Mouse (Mus musculus) testis, adult 2 months (tissue): ENCODE measurements around the gene Ada. TPM values are rescaled to one million over a fixed set of nuclear protein-coding genes. Genes with fewer than 3 reads are reported as not detected.

Source experiments
- H3K27ac ChIP-seq: fragments of 200-500 bp; 2 replicates; pipeline ENCODE4 v1.5.1; 2012; ENCODE audit warnings: low read depth, low read length; ENCODE audit not compliant: control insufficient read depth, insufficient read depth
- H3K27me3 ChIP-seq: fragments of 200-500 bp; 2 replicates; pipeline ENCODE4 v1.6.1; 2012; ENCODE audit warnings: mild to moderate bottlenecking, low read length, moderate library complexity; ENCODE audit not compliant: control insufficient read depth, insufficient read depth
- H3K36me3 ChIP-seq: fragments of 200-500 bp; 2 replicates; pipeline ENCODE4 v1.6.1; 2012; ENCODE audit warnings: mild to moderate bottlenecking, low read length; ENCODE audit not compliant: control insufficient read depth, insufficient read depth
- H3K4me1 ChIP-seq: fragments of 200-500 bp; 2 replicates; pipeline ENCODE4 v1.6.1; 2012; ENCODE audit warnings: low read length; ENCODE audit not compliant: control insufficient read depth, insufficient read depth
- H3K4me3 ChIP-seq: fragments of 200-500 bp; 2 replicates; pipeline ENCODE4 v1.5.1; 2012; ENCODE audit warnings: low read depth, mild to moderate bottlenecking, low read length, moderate library complexity, mixed read lengths; ENCODE audit not compliant: control insufficient read depth
- CTCF ChIP-seq: fragments of 200-500 bp; IDR thresholded peaks from 2 replicates; pipeline ENCODE4 v1.5.1; 2012; ENCODE audit warnings: low read depth, mild to moderate bottlenecking, inconsistent platforms, low read length, moderate library complexity; ENCODE audit not compliant: control insufficient read depth, insufficient read depth, insufficient replicate concordance
- POLR2A ChIP-seq: fragments of 200-500 bp; IDR thresholded peaks from 2 replicates; pipeline ENCODE4 v1.6.1; 2012; ENCODE audit warnings: low read depth, mild to moderate bottlenecking, inconsistent platforms, low read length, moderate library complexity; ENCODE audit not compliant: control insufficient read depth
- polyA plus RNA-seq: library from polyadenylated mRNA; depleted of rRNA; stranded (reverse); fragments of >200 nt; gene quantifications from 2 replicates; pipeline ENCODE4 v1.2.3, GENCODE M21; 2012

Ada gene
- polyA plus RNA-seq, 1 experiment, result 2.9 TPM

DNA sequence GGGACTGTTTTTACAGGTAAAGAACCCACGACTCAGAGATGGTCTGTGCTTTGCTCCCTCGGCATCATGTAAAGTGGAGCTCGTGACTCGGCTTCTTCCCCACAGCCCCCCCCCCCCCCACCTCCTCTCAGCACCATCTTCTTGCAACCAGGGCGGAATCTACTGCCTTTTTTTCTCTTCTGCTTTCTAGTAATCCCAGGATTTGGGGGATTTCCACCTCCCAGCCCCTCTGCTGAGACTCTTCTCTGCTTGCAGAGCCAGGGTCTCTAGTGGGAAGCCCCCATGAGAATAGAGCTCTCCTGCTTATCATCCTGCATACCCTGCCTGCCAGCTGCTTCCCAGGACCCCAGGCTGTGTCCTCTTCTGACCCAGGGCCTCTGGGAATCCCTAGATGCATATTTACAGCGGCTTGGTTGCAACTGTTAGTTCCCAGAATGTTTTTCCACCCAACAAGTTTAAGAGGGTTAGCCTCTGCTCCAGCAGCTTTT lies 41.2 kb downstream of the Ada start:
- no peak for TF ChIP-seq CTCF
- no peak for TF ChIP-seq POLR2A
- no peaks in the 10 kb centered on the region for H3K36me3 ChIP-seq
- no peak overlapping the region for H3K27ac ChIP-seq
- no peak overlapping the region for H3K4me3 ChIP-seq
- no peaks in the 10 kb centered on the region; the same call in 1 of the 2 replicates for H3K4me1 ChIP-seq
- H3K27me3 ChIP-seq, result no peaks in the 10 kb centered on the region

DNA sequence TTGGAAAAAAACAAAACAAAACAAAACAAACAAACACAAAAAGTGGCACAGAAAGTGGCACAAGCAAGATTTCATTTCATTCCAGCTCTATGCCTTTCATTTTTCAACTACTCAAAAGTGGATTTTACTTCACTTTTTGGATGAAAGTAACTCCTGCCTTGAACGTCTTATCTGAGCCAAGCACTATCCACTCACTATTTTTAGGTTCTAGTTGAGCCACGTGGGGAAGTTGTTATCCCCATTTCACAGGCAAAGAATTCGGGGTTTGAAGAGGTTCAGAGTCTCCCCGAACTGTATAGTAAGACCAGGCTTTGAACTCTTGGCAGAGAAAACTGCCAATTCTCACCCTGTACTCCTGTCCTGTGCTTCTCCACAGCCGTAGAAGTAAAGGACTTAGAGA lies 41.7 kb downstream of the Ada start:
- Histone ChIP-seq H3K4me3 (no peak overlapping the region), H3K27me3 (no peaks in the 10 kb centered on the region), H3K36me3 (no peaks in the 10 kb centered on the region), H3K4me1 (no peaks in the 10 kb centered on the region; the same call in 1 of the 2 replicates), H3K27ac (no peak overlapping the region)
- TF ChIP-seq CTCF (no peak), POLR2A (no peak)

DNA sequence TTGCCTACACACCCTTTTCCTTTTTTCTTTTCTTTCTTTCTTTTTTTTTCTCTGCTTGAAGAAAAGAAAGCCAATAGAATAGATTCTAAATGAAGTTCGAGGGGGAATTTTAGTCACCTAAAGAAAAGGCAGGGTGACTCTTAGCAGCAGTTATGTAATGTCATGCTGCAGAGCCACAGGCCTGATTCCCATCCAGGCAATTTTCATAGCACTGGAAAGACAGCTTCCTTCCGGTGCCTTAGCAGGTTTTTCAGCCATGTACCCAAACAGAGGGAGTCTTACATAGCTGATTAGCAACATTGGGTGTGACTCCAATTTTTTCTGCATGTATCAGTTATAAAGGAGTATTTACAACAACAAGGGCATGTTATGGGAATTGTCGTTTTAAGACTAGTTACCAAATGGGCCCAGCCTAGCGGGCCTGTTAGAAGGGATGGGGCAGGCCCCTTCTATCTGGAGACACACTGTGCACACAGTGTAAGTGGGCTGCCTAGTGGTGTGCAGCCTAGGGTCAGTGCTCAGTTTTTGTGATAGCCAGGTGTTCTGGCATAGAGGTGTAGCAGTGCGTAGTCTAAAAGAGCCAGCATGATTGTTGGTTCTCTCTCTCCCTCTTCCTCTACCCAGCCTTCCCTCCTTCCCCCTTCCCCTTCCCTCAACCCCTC lies 46.3 kb downstream of the Ada start:
- no peaks in the 10 kb centered on the region for H3K4me1 ChIP-seq
- no peaks in the 10 kb centered on the region for H3K36me3 ChIP-seq
- no peak for TF ChIP-seq POLR2A
- TF ChIP-seq CTCF, result no peak

DNA sequence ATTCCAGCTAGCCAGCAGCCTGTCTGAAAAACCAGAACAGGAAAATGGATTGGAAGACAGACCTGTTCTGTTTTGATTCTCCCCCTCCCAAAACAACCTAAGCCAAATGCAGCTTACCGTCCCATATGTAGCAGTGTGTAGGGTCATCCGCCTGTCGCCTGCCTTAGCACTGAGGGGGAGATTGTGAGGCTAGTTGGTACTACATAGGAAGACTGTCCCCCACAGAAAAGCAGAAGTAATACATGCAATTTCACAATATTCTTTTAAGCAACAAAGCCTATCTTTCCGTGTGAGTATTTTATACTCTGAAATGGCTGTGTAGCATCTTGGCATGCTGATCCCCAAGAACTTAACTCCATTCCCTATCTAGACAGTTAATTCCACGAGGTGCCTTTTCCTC lies 47.1 kb downstream of the Ada start:
- Histone ChIP-seq H3K36me3 (no peaks in the 10 kb centered on the region), H3K27ac (0 out of 2 replicates have a peak overlapping the region, but pooled peaks have one; percentile 15)
- TF ChIP-seq CTCF (no peak), POLR2A (no peak)

More for the DNA sequence above, 46.3 kb downstream of the Ada start:
- Histone ChIP-seq H3K4me3 (no peak overlapping the region), H3K27ac (no peak overlapping the region), H3K27me3 (no peaks in the 10 kb centered on the region)

DNA sequence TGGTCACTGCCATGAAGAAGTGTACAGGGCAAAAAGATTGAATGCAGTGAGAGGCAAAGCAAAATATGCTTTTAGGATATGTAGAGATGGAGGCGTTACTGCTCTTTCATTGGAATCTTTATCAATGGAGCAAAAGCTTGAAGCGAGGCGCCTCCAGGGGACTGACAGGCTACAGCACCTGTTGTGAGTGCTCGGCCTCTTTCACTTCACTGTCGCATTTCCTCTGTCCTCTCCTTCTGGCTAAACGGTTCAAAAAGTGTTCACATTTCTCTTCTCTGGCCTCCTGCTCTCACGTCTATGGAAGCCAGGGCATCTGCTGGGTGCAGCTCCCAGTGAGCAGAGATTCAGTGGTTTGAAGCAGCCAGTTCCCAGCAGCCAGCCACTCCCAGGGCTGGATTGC lies 47.6 kb downstream of the Ada start:
- H3K4me3 ChIP-seq, result no peak overlapping the region
- H3K4me1 ChIP-seq, result no peaks in the 10 kb centered on the region
- no peaks in the 10 kb centered on the region for H3K36me3 ChIP-seq
- H3K27me3 ChIP-seq, result no peaks in the 10 kb centered on the region
- no peak overlapping the region for H3K27ac ChIP-seq
- TF ChIP-seq CTCF, result no peak
- TF ChIP-seq POLR2A, result no peak

More for the DNA sequence above, 47.1 kb downstream of the Ada start:
- H3K4me3 ChIP-seq, result no peak overlapping the region
- no peaks in the 10 kb centered on the region for H3K4me1 ChIP-seq
- no peaks in the 10 kb centered on the region for H3K27me3 ChIP-seq

DNA sequence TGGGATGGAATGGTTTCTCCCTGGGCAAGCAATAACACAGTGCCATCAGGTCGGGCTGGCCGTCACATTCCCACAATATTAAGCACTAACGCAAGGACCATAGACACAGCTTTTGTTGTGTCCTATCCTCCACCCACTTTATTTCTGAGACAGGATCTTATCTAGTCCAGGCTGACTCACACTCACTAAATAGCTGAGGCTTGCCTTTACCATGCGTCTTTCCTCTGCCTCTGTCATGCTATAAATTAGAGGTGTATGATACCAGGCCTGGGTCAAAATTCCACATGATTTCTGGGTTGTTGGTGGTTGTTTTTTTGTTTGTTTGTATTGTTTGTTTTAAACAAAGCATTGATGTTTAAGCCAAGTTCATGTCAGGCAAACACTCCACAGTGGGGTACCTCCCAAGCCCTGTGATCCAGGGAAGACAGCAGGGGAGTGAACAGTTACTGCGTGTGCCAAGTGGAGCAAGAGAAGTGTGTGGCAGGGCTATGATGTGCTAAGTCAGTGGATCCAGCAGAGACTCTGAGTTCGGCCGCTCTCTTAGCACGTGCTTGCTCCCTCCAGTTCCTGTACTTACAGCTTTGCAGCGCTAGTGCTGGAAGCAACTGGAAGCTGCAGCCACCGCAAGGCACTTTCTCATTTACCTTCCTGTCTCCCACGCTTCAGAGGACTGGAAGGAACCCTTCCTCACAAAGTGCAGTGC lies 50.8 kb downstream of the Ada start:
- Histone ChIP-seq H3K27ac (no peak overlapping the region), H3K27me3 (no peaks in the 10 kb centered on the region), H3K36me3 (no peaks in the 10 kb centered on the region), H3K4me1 (no peaks in the 10 kb centered on the region), H3K4me3 (no peak overlapping the region)
- no peak for TF ChIP-seq CTCF

DNA sequence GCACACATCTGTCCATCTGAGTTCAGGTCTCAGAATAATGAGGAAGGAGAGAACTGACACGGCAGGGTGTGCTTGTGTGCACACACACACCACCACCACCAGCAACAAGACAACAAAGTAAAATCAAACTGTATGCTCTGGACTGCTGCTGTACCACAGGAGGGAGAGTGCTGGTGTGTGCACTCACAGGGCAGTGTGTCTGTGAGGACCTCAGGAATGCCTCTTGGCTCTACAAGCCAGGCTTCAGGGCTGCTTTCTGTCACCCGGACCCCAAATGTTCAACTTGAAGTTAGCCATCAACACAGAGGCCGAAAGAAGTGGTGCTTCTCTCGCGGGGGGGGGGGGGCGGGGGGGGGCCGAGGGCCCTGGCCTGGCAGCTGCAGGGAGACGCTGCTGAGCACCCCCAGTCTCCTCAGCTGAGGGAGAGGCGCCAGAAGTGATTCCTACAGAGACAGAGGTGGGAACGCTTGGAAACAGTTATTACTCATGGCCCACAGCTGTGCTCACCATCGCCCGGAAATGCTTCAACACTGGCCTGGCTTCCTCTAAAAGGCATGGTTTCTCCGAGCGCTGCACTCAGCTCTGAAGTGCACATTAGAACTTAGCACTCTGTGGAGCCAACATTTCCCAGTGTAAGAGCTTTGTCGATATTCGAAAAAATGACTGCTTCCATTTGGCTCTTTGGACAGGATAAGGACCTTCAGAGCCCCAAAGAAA lies 52.1 kb downstream of the Ada start:
- Histone ChIP-seq H3K4me3 (no peak overlapping the region), H3K27ac (no peak overlapping the region), H3K4me1 (peaks cover 2% of the 10 kb centered on the region; the same call in 1 of the 2 replicates), H3K36me3 (no peaks in the 10 kb centered on the region), H3K27me3 (no peaks in the 10 kb centered on the region)
- TF ChIP-seq CTCF (no peak), POLR2A (no peak)

DNA sequence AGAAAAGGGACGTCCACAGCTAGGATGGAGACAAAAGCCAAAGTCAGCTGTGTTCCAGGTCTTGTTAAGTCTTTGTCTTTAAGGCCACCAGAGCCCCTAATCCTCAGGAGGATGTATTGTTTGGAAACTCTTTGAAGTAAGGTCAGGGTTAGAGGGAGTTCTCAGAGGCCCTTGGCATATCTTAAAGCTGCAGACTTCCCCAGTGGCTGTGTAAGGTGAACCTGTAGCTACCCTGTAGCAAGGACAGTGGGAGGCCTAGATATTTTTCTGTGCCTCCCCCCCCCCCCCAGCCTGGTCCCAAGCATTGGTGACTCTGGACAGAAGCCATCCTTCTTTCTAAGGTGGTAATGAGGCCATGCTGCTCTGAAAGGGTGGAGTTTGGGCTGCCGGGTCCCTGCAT lies 53.3 kb downstream of the Ada start:
- no peak for TF ChIP-seq POLR2A
- TF ChIP-seq CTCF, result no peak
- no peaks in the 10 kb centered on the region for H3K36me3 ChIP-seq
- no peak overlapping the region for H3K4me3 ChIP-seq
- H3K27me3 ChIP-seq, result no peaks in the 10 kb centered on the region
- H3K27ac ChIP-seq, result no peak overlapping the region
- H3K4me1 ChIP-seq, result peaks cover 2% of the 10 kb centered on the region
